Mouse (Mus musculus): ENCODE data around the gene Ltbp1.

DNA sequence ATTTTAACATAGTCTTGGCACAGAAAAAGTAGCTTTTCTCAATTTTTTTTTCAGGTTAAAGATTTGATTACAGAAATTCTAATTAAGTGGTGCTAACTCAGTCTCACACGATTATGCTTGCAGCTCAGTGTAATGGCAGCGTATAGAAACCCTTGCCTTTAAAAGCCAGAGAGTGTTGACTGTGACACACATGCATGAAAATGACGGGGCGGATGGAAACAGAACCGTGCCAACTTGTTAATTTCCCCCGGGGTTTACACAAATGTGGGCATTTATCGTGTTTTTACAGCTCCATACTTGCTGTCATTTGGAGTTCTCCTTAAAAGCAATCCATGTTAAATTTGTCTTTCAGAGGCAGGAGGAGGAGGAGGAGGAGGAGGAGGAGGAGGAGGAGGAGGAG lies 102.0 kb downstream of the Ltbp1 start:
- no peak for TF ChIP-seq POLR2A (IDR thresholded peaks at IDR 0.05; ENCODE audit: borderline replicate concordance, extremely low read depth, low read depth, low read length)
- no peak for TF ChIP-seq CTCF (IDR thresholded peaks at IDR 0.05; ENCODE audit: insufficient read depth, low read length)
